Mouse (Mus musculus) limb, embryonic 11.5 days (tissue): ENCODE measurements at regions not wholly inside any gene's neighbourhood (a gene's known extent, or its start where the extent isn't known, plus 50 kb on each side); places are given as distances from the start of the nearest gene placed in this dataset.

Experiments
- ATAC-seq: fragments of 200-750 bp; cut with Nextera tagmentation; 2 replicates; pipeline ENCODE4 v1.8.0; 2017; ENCODE audit warnings: low read depth; ENCODE audit not compliant: insufficient number of reproducible peaks, low FRiP score, low TSS enrichment
- DNase-seq: peaks from one replicate; pipeline ENCODE4 v3.0.0-alpha.2; 2015; ENCODE audit warnings: low spot score
- H3K27ac ChIP-seq: fragments of 300-500 bp; sonication (generic); replicated peaks from 2 replicates; pipeline ENCODE4 v1.5.1; 2014; ENCODE audit warnings: low read depth, mild to moderate bottlenecking, low read length
- H3K27me3 ChIP-seq: fragments of 300-500 bp; sonication (generic); 2 replicates; pipeline ENCODE4 v1.6.1; 2014; ENCODE audit warnings: mild to moderate bottlenecking, low read length, mixed read lengths; ENCODE audit not compliant: control insufficient read depth, insufficient read depth
- H3K36me3 ChIP-seq: fragments of 300-500 bp; sonication (generic); 2 replicates; pipeline ENCODE4 v1.6.1; 2014; ENCODE audit warnings: mild to moderate bottlenecking, low read length, moderate library complexity, mixed read lengths; ENCODE audit not compliant: control insufficient read depth, insufficient read depth
- H3K4me1 ChIP-seq: fragments of 300-500 bp; sonication (generic); 2 replicates; pipeline ENCODE4 v1.6.1; 2014; ENCODE audit warnings: low read length, mixed read lengths; ENCODE audit not compliant: control insufficient read depth, insufficient read depth
- H3K4me2 ChIP-seq: fragments of 300-500 bp; sonication (generic); 2 replicates; pipeline ENCODE4 v1.6.1; 2014; ENCODE audit warnings: low read depth, mild to moderate bottlenecking, moderate library complexity; ENCODE audit not compliant: severe bottlenecking
- H3K4me3 ChIP-seq: fragments of 300-500 bp; sonication (generic); 2 replicates; pipeline ENCODE4 v1.5.1; 2014; ENCODE audit warnings: low read depth, low read length
- H3K9ac ChIP-seq: fragments of 300-500 bp; sonication (generic); 2 replicates; pipeline ENCODE4 v1.6.1; 2014; ENCODE audit warnings: mild to moderate bottlenecking, low read length
- H3K9me3 ChIP-seq: fragments of 300-500 bp; sonication (generic); 2 replicates; pipeline ENCODE4 v1.6.1; 2016; ENCODE audit warnings: low read length; ENCODE audit not compliant: control insufficient read depth
- WGBS: fragments of 180-500 bp; shearing (Covaris S2); extraction: QIAGEN DNeasy Blood & Tissue Kit; methylation state at CpG from one replicate; pipeline ENCODE4 v1.1.7; 2014; 5-methylcytosine and 5-hydroxymethylcytosine counted together

DNA sequence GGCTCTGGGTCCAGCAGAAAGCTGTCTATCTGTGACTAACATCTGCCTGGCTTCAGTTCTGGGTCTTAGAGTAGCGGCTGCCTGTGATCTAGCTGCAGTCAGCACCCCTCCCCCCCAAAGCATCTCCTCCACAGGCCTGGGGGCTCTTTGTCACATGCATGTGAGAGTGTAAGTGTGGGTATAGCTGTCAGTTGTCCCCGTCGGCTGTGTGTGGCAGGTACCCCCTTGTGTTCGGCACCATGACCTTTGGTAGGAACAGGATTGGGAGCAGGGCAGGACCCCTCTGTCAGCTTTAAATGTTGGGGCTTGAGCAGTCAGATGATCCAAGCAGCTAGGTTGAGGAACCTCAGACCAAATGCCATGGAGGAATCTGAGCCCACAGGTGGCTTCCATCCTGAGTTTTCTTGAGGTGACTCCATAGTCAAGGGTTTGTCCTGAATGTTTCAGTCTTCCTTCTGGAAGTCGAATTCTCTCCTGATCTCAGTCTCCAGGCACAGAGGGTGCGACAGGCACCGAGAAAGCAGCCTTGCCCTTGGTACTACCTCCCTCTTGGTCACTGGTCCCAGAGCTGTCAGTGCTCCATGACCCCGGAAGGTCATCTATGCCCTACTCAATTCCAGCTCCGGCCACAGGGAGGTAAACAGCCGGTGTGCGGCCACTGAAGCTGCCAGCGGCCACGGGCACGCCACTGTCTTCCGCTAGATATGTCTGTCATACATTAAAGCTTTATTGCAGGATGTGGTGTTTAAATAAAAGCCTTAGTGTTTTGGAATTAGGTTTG lies 55.9 kb upstream of the Gata5 start:
- Histone ChIP-seq H3K36me3 (no peaks in the 10 kb centered on the region), H3K4me3 (no peak overlapping the region), H3K27me3 (peaks cover 28% of the 10 kb centered on the region), H3K9ac (no peak overlapping the region), H3K9me3 (no peaks in the 10 kb centered on the region), H3K27ac (no peak overlapping the region), H3K4me2 (no peak overlapping the region), H3K4me1 (peaks cover 7% of the 10 kb centered on the region; the same call in 1 of the 2 replicates)
- DNase-seq (no peak), ATAC-seq (no peak)
- WGBS, result 63% methylated on average over 15 of the region's 15 CpGs

DNA sequence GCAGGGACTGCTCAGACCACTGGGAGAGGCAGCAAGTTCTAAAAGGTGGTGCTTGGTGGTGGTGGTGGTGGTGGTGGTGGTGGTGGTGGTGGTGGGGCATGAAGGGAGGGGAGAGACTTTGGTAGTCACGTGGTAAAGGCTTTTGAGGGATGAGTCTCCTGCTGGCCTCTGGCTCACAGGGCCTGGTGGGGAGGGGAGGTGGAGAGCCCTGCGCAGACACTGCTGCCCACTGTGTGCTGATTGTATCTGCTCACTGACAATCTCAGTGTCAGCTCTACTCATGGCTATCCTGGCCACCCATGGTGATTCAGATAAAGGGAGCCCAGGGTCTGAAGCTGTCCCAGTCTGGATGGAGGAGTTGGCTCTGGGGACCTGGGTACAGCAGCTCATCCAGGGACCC lies 55.0 kb upstream of the Gata5 start:
- Histone ChIP-seq H3K36me3 (no peaks in the 10 kb centered on the region), H3K4me1 (peaks cover 9% of the 10 kb centered on the region; the same call in 1 of the 2 replicates), H3K4me2 (no peak overlapping the region), H3K27ac (no peak overlapping the region), H3K4me3 (no peak overlapping the region), H3K9me3 (no peaks in the 10 kb centered on the region), H3K9ac (no peak overlapping the region), H3K27me3 (peaks cover 34% of the 10 kb centered on the region)
- no peak for ATAC-seq
- no peak for DNase-seq
- WGBS, result 46% methylated on average over 2 of the region's 2 CpGs

DNA sequence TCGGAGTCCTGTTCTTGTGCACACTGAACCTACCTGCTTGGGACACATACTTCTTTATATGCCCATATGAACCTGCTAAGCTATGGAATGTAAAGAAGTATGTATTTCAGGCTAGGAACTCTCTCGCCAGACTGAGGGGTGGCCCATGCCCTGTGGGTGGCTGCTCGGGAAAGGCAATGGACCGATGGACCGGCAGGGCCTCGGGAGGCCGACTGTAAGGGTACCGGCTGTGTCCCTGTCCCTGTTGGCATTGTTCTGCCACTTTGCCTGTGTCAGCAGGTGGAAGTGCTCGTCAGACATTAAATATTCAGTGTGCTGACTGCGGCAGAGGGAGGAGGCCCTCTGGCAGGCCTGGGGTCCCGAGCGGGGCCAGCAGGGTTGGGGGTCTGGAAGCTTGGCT lies 54.5 kb upstream of the Gata5 start:
- no peak for DNase-seq
- Histone ChIP-seq H3K4me3 (no peak overlapping the region), H3K36me3 (no peaks in the 10 kb centered on the region), H3K4me2 (no peak overlapping the region), H3K9ac (no peak overlapping the region), H3K4me1 (peaks cover 9% of the 10 kb centered on the region; the same call in 1 of the 2 replicates), H3K27ac (no peak overlapping the region), H3K27me3 (peaks cover 34% of the 10 kb centered on the region), H3K9me3 (no peaks in the 10 kb centered on the region)
- no peak for ATAC-seq
- 67% methylated on average over 12 of the region's 12 CpGs for WGBS

DNA sequence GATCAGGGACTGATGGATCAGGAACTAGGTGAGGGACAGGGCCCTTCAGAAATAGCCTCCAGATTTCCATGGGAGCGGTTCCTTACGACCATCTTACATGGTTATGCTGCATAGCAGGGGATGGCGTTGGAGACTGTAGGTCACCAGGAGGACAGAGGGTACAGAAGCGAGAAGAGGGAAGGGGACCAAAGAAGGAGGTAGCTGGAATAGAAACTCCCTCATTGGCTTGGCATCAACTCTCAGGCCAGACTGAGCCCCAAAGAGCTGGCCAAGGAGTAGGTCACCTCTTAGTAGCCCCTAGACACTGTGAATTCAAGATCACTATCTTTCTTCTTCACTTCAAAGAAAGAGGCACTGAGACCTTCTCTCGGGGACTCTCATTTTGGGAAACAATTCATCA lies 53.6 kb upstream of the Gata5 start:
- DNase-seq (no peak), ATAC-seq (no peak)
- Histone ChIP-seq H3K27me3 (peaks cover 34% of the 10 kb centered on the region), H3K4me2 (no peak overlapping the region), H3K4me1 (peaks cover 9% of the 10 kb centered on the region; the same call in 1 of the 2 replicates), H3K36me3 (no peaks in the 10 kb centered on the region), H3K9ac (no peak overlapping the region), H3K4me3 (no peak overlapping the region), H3K9me3 (no peaks in the 10 kb centered on the region), H3K27ac (no peak overlapping the region)
- 64% methylated on average over 5 of the region's 5 CpGs for WGBS

DNA sequence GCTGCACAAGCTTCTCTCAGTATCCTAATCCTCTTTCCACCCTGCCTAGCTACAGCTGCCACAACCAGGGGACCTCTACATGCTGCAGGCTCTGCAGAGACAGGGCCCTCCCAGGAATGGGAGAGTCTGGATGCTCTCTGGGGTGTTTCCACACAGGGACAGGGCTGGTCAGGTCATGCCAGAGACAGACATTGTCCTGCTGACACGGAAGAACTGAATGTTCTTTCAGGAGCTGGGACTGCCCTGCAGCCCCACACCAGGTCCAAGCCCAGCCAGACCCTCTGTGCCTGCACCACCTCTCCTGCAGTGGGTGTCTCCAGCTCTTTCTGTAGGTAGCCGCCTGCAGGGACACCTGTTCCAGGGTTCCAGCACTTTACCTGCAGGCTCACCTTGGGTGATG lies 52.8 kb upstream of the Gata5 start:
- Histone ChIP-seq H3K4me1 (peaks cover 9% of the 10 kb centered on the region; the same call in 1 of the 2 replicates), H3K27ac (no peak overlapping the region), H3K9ac (no peak overlapping the region), H3K36me3 (no peaks in the 10 kb centered on the region), H3K9me3 (no peaks in the 10 kb centered on the region), H3K4me2 (no peak overlapping the region), H3K4me3 (no peak overlapping the region), H3K27me3 (peaks cover 34% of the 10 kb centered on the region)
- no peak for DNase-seq
- ATAC-seq, result no peak
- 71% methylated on average over 2 of the region's 2 CpGs for WGBS

DNA sequence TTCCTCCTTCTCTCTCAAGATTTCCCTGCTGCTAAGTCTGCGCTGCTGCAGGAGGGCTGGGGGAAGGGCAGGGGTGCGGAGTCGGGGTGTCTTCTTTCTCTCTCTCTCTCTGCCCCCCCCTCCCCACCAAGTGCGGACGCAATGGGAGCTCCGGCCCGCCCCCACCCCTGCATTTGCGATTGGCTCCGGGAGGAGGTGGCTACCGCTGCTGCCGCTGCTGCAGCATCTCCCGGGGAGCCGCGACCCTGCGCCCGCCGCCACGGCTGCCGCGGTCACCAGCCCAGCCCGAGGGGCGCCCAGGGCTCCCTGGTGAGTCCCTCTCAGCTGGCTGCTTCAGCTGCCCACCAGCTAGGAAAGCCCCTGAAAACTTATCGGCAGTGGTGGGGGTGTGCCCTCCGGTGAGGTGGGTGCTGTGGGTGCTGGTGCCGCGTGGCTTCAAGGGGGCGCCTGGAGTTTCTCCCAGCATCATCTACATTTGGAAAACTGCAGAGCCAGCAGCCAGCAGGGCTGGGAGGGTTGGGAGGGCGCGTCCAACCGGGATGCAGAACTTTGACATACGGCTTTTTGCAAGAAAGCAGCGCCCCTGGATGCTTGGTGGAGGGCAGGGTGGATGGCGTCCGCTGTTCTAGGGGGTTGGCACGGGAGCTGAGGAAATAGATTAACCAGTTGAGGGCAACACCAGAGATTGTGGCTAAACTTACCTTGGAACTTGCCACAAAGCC lies 51.6 kb upstream of the Gata5 start:
- peak overlapping the region; percentile 31 for H3K4me3 ChIP-seq
- H3K4me2 ChIP-seq, result peak overlapping the region; percentile 59
- no peak overlapping the region for H3K9ac ChIP-seq
- H3K4me1 ChIP-seq, result peaks cover 9% of the 10 kb centered on the region; the same call in 1 of the 2 replicates
- no peaks in the 10 kb centered on the region for H3K36me3 ChIP-seq
- DNase-seq, result peak; percentile 43
- H3K9me3 ChIP-seq, result no peaks in the 10 kb centered on the region
- no peak for ATAC-seq
- peaks cover 33% of the 10 kb centered on the region for H3K27me3 ChIP-seq
- WGBS, result under 1% methylated on average over 23 of the region's 35 CpGs
- H3K27ac ChIP-seq, result no peak overlapping the region

DNA sequence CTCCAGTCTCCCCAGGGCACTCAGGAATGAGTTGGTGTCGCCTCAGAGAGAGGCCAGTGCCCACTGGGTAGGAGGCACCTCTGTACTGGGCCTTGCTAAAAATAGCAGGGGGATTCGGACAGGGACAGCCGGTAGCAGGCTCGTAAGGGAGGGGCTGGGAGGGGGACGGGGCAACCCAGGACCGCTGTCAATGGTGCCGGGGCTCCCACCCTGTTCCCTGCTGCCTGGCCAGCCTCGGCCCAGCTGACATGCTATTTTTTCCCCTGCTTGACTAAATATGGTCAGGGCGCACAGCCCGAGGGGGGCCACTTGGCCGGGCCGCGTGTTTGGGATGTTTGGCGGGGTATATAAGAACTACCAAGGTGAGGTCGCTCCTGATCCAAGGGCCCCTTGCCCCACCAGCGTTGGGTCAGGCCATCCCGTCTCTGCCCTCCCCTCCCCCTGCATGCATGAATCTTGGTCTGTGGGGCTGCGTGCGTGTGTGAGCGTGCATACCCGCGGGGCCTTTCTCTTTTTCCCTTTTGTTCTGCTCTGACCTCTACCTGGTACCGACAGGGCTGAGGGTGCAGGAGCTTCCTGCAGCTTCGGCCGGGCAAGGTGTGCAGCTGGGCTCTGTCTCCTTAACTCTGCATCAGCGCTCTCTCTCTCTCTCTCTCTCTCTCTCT lies 50.9 kb upstream of the Gata5 start:
- peak overlapping the region; percentile 31 for H3K4me3 ChIP-seq
- DNase-seq (peak; percentile 46), ATAC-seq (no peak)
- no peak overlapping the region for H3K27ac ChIP-seq
- peaks cover 9% of the 10 kb centered on the region; the same call in 1 of the 2 replicates for H3K4me1 ChIP-seq
- no peaks in the 10 kb centered on the region for H3K36me3 ChIP-seq
- no peaks in the 10 kb centered on the region for H3K9me3 ChIP-seq
- no peak overlapping the region for H3K9ac ChIP-seq
- peaks cover 31% of the 10 kb centered on the region for H3K27me3 ChIP-seq
- WGBS, result 3% methylated on average over 26 of the region's 26 CpGs
- peak overlapping the region; percentile 59 for H3K4me2 ChIP-seq
